Mouse (Mus musculus) urinary bladder, postnatal 25 days (tissue): ENCODE measurements around the gene Nfe2l3.
"Not testable (repeated sequence)": the region's sequence is repeated elsewhere in the genome, so short reads cannot be mapped to it uniquely, and the experiment has no call there.

Experiments used
- DNase-seq: peaks from one replicate; pipeline ENCODE4 v3.0.0; 2022; ENCODE audit warnings: low spot score

Gene Nfe2l3

GRCm38 (mm10) chr6:51432535-51433397, at the start of gene Nfe2l3:
TSS of gene Nfe2l3 (plus strand) at chr6:51432670.
- peak; percentile 51 for DNase-seq

GRCm38 (mm10) chr6:51383769-51384755, 48.4 kb upstream of the Nfe2l3 start:
- DNase-seq = peak; percentile 83

GRCm38 (mm10) chr6:51390505-51390904, 42.0 kb upstream of the Nfe2l3 start:
- DNase-seq = no peak

- DNase-seq = no peak
Measured at GRCm38 (mm10) chr6:51391816-51392490, 40.5 kb upstream of the Nfe2l3 start.

GRCm38 (mm10) chr6:51393341-51394128, 38.9 kb upstream of the Nfe2l3 start:
- no peak for DNase-seq

GRCm38 (mm10) chr6:51394367-51394766, 38.1 kb upstream of the Nfe2l3 start:
- not testable (repeated sequence) for DNase-seq

GRCm38 (mm10) chr6:51394963-51395362, 37.5 kb upstream of the Nfe2l3 start:
- DNase-seq = not testable (repeated sequence)

GRCm38 (mm10) chr6:51395486-51395885, 37.0 kb upstream of the Nfe2l3 start:
- DNase-seq = no peak

GRCm38 (mm10) chr6:51399113-51399518, 33.4 kb upstream of the Nfe2l3 start:
- DNase-seq = peak; percentile 46

- peak; percentile 29 for DNase-seq
Measured at GRCm38 (mm10) chr6:51401294-51401693, 31.2 kb upstream of the Nfe2l3 start.

GRCm38 (mm10) chr6:51403598-51403997, 28.9 kb upstream of the Nfe2l3 start:
- DNase-seq = no peak

- no peak for DNase-seq
Measured at GRCm38 (mm10) chr6:51404502-51404901, 28.0 kb upstream of the Nfe2l3 start.

- DNase-seq = no peak
Measured at GRCm38 (mm10) chr6:51416433-51416832, 16.0 kb upstream of the Nfe2l3 start.

- DNase-seq = no peak
Measured at GRCm38 (mm10) chr6:51417306-51417936, 15.0 kb upstream of the Nfe2l3 start.

GRCm38 (mm10) chr6:51423466-51424122, 8.9 kb upstream of the Nfe2l3 start:
- DNase-seq = no peak

GRCm38 (mm10) chr6:51424537-51424936, 7.9 kb upstream of the Nfe2l3 start:
- DNase-seq = no peak

GRCm38 (mm10) chr6:51434270-51434669, 1.8 kb downstream of the Nfe2l3 start:
- no peak for DNase-seq

- peak; percentile 60 for DNase-seq
Measured at GRCm38 (mm10) chr6:51437665-51438064, 5.2 kb downstream of the Nfe2l3 start.

GRCm38 (mm10) chr6:51438826-51439330, 6.4 kb downstream of the Nfe2l3 start:
- DNase-seq = no peak
